Mouse (Mus musculus) activated CD4-positive, CD25-positive, alpha-beta regulatory T cell, adult 4 months (primary cell): ENCODE data around the gene Klrb1a. TPM values are rescaled to one million over a fixed set of nuclear protein-coding genes. Genes with fewer than 3 reads are reported as not detected.
"Not testable (repeated sequence)": the region's sequence is repeated elsewhere in the genome, so short reads cannot be mapped to it uniquely, and the experiment has no call there.

Source experiments
- ATAC-seq: one replicate; pipeline ENCODE4 v1.8.0; 2017
- polyA plus RNA-seq, 2 experiments: library from polyadenylated mRNA; unstranded; fragments of 100-300 nt; shearing (Covaris generic); gene quantifications; one replicate each; pipeline ENCODE4 v1.2.1; 2017

Klrb1a gene
- under 1 TPM in 1 of 2 experiments, not detected in 1; 0.60 TPM for polyA plus RNA-seq

- ATAC-seq: not testable (repeated sequence)
These were observed at the start of gene Klrb1a for GRCm38 (mm10) chr6:128623433-128623832. Gene Klrb1a (minus strand): TSS chr6:128623533.

GRCm38 (mm10) chr6:128669936-128670335 is 46.6 kb upstream of the Klrb1a start:
- ATAC-seq: no peak

- ATAC-seq: no peak
These were observed 38.9 kb upstream of the Klrb1a start, which contains the start of gene Clec2h for GRCm38 (mm10) chr6:128662206-128662605. Gene Clec2h (plus strand): TSS chr6:128662385.

- ATAC-seq: no peak
These were observed 37.9 kb upstream of the Klrb1a start for GRCm38 (mm10) chr6:128661249-128661648.

GRCm38 (mm10) chr6:128652938-128653337 is 29.6 kb upstream of the Klrb1a start:
- no peak for ATAC-seq

- not testable (repeated sequence) for ATAC-seq
These were observed 27.5 kb upstream of the Klrb1a start for GRCm38 (mm10) chr6:128650827-128651226.

- ATAC-seq: no peak
These were observed 26.9 kb upstream of the Klrb1a start for GRCm38 (mm10) chr6:128650187-128650586.

GRCm38 (mm10) chr6:128649681-128650080 is 26.3 kb upstream of the Klrb1a start:
- ATAC-seq: no peak

- ATAC-seq: not testable (repeated sequence)
These were observed 22.4 kb upstream of the Klrb1a start for GRCm38 (mm10) chr6:128645708-128646107.

- ATAC-seq: not testable (repeated sequence)
These were observed 21.4 kb upstream of the Klrb1a start for GRCm38 (mm10) chr6:128644694-128645093.

- ATAC-seq: no peak
These were observed 20.7 kb upstream of the Klrb1a start for GRCm38 (mm10) chr6:128643999-128644398.

- ATAC-seq: no peak
These were observed 17.9 kb upstream of the Klrb1a start for GRCm38 (mm10) chr6:128641116-128641716.

- no peak for ATAC-seq
These were observed 17.3 kb upstream of the Klrb1a start for GRCm38 (mm10) chr6:128640673-128641072.

GRCm38 (mm10) chr6:128630912-128631905 is 7.9 kb upstream of the Klrb1a start:
- not testable (repeated sequence) for ATAC-seq

- peak; percentile 43 for ATAC-seq
These were observed 6.7 kb upstream of the Klrb1a start for GRCm38 (mm10) chr6:128629771-128630739.

GRCm38 (mm10) chr6:128625246-128625645 is 1.9 kb upstream of the Klrb1a start:
- not testable (repeated sequence) for ATAC-seq

GRCm38 (mm10) chr6:128624425-128624824 is 1.1 kb upstream of the Klrb1a start:
- ATAC-seq: no peak

GRCm38 (mm10) chr6:128622733-128623132 is 600 bp downstream of the Klrb1a start:
- ATAC-seq: no peak

- ATAC-seq: no peak
These were observed 17.0 kb downstream of the Klrb1a start for GRCm38 (mm10) chr6:128606350-128606749.

GRCm38 (mm10) chr6:128604512-128604911 is 18.8 kb downstream of the Klrb1a start:
- no peak for ATAC-seq

GRCm38 (mm10) chr6:128602463-128603201 is 20.7 kb downstream of the Klrb1a start:
- ATAC-seq: no peak
